Mouse (Mus musculus) G1E (cell line): Measurements from ENCODE around the gene Pcca. TPM values are rescaled to one million over a fixed set of nuclear protein-coding genes. Genes with fewer than 3 reads are reported as not detected.

Experiments
- ATAC-seq: 2 replicates; pipeline ENCODE4 v1.8.0; 2016; ENCODE audit warnings: mild to moderate bottlenecking; ENCODE audit not compliant: insufficient number of reproducible peaks, poor library complexity, low FRiP score, severe bottlenecking; ENCODE audit errors: extremely low read depth
- DNase-seq: peaks from one replicate; pipeline ENCODE4 v3.0.0; 2012; ENCODE audit warnings: low spot score
- H3K27me3 ChIP-seq: 2 replicates; pipeline ENCODE4 v1.6.1; 2012; ENCODE audit warnings: mild to moderate bottlenecking, low read length, inconsistent platforms; ENCODE audit not compliant: insufficient read depth
- H3K36me3 ChIP-seq: replicated peaks from 2 replicates; pipeline ENCODE3; 2012; ENCODE audit warnings: mild to moderate bottlenecking, inconsistent platforms
- H3K4me1 ChIP-seq: 2 replicates; pipeline ENCODE4 v1.6.1; 2012; ENCODE audit warnings: low read depth, low read length, inconsistent platforms, mixed read lengths; ENCODE audit not compliant: insufficient read depth
- H3K4me3 ChIP-seq: 2 replicates; pipeline ENCODE4 v1.5.1; 2012; ENCODE audit warnings: low read depth, mild to moderate bottlenecking, inconsistent platforms, low read length, moderate library complexity, mixed read lengths
- H3K9me3 ChIP-seq: replicated peaks from 2 replicates; pipeline ENCODE4 v1.6.1; 2012; ENCODE audit warnings: inconsistent platforms
- CTCF ChIP-seq: IDR thresholded peaks from 2 replicates; pipeline ENCODE4 v1.5.1; 2012; ENCODE audit warnings: low read depth, low read length, inconsistent platforms, mixed read lengths
- GATA1 ChIP-seq: IDR thresholded peaks from 2 replicates; pipeline ENCODE4 v1.6.1; 2012; ENCODE audit warnings: borderline replicate concordance, low read length, inconsistent platforms, mixed read lengths
- GATA2 ChIP-seq: IDR thresholded peaks from 2 replicates; pipeline ENCODE4 v1.6.1; 2012; ENCODE audit warnings: low read depth, low read length, inconsistent platforms, borderline replicate concordance
- POLR2AphosphoS5 ChIP-seq: IDR thresholded peaks from 2 replicates; pipeline ENCODE4 v1.6.1; 2012; ENCODE audit warnings: low read depth, low read length, inconsistent platforms; ENCODE audit not compliant: insufficient replicate concordance
- TAL1 ChIP-seq: conservative IDR thresholded peaks from 2 replicates; pipeline ENCODE4 v1.6.1; 2012; ENCODE audit warnings: low read depth, low read length, inconsistent platforms, mixed read lengths
- polyA plus RNA-seq: library from polyadenylated mRNA; stranded (reverse); fragments of >175 nt; gene quantifications from 2 replicates; pipeline ENCODE4 v1.2.3, GENCODE M21; 2012
- total RNA-seq, 2 experiments: library from RNA; stranded (forward) in 1 of 2; stranded (reverse) in 1 of 2; fragments of 200-1000 nt in 1 of 2; fragments of >200 nt in 1 of 2; fragmentation: Nextera tagmentation in 1 of 2; gene quantifications; 2 replicates each; pipeline ENCODE4 v1.2.3; 2014 to 2017

The Pcca gene
- total and polyA plus RNA-seq, 3 experiments, result 15.3 to 67.0 (median 65.8) TPM

- ATAC-seq (no peak), DNase-seq (no peak)
Measured at GRCm38 (mm10) chr14:122649336-122649950, 115.3 kb downstream of the Pcca start.

GRCm38 (mm10) chr14:122651681-122652080 is 117.6 kb downstream of the Pcca start:
- Histone ChIP-seq H3K4me1 (no peaks in the 10 kb centered on the region), H3K4me3 (no peak overlapping the region), H3K27me3 (no peaks in the 10 kb centered on the region), H3K9me3 (no peaks in the 10 kb centered on the region), H3K36me3 (peaks cover 15% of the 10 kb centered on the region)
- ATAC-seq, result no peak
- DNase-seq, result no peak
- no peak for TF ChIP-seq GATA1
- no peak for TF ChIP-seq POLR2AphosphoS5
- no peak for TF ChIP-seq GATA2
- TF ChIP-seq TAL1, result no peak
- no peak for TF ChIP-seq CTCF

More at GRCm38 (mm10) chr14:122649336-122649950, 115.3 kb downstream of the Pcca start:
- H3K27me3 ChIP-seq, result no peaks in the 10 kb centered on the region
- no peak for TF ChIP-seq POLR2AphosphoS5
- TF ChIP-seq GATA1, result no peak
- no peaks in the 10 kb centered on the region for H3K4me1 ChIP-seq
- H3K4me3 ChIP-seq, result no peak overlapping the region
- H3K36me3 ChIP-seq, result peaks cover 12% of the 10 kb centered on the region
- H3K9me3 ChIP-seq, result no peaks in the 10 kb centered on the region

- peaks cover 5% of the 10 kb centered on the region for H3K36me3 ChIP-seq
- no peaks in the 10 kb centered on the region for H3K9me3 ChIP-seq
- H3K4me1 ChIP-seq, result no peaks in the 10 kb centered on the region
- no peak for ATAC-seq
- TF ChIP-seq POLR2AphosphoS5 (no peak), TAL1 (no peak)
- H3K4me3 ChIP-seq, result no peak overlapping the region
- DNase-seq, result no peak
- no peaks in the 10 kb centered on the region for H3K27me3 ChIP-seq
Measured at GRCm38 (mm10) chr14:122675661-122676060, 141.5 kb downstream of the Pcca start.

GRCm38 (mm10) chr14:122683645-122684044 is 149.5 kb downstream of the Pcca start:
- DNase-seq (no peak), ATAC-seq (no peak)
- Histone ChIP-seq H3K4me3 (no peak overlapping the region), H3K4me1 (0 out of 2 replicates have a peak, but pooled peaks cover 3% of the 10 kb centered on the region), H3K9me3 (no peaks in the 10 kb centered on the region), H3K27me3 (no peaks in the 10 kb centered on the region), H3K36me3 (peaks cover 15% of the 10 kb centered on the region)
- TF ChIP-seq GATA2, result no peak
- no peak for TF ChIP-seq TAL1
- TF ChIP-seq POLR2AphosphoS5, result no peak
- no peak for TF ChIP-seq CTCF
- TF ChIP-seq GATA1, result no peak

- ATAC-seq (no peak), DNase-seq (no peak)
- Histone ChIP-seq H3K4me1 (0 out of 2 replicates have a peak, but pooled peaks cover 3% of the 10 kb centered on the region), H3K36me3 (peaks cover 16% of the 10 kb centered on the region), H3K9me3 (no peaks in the 10 kb centered on the region), H3K4me3 (no peak overlapping the region), H3K27me3 (no peaks in the 10 kb centered on the region)
- no peak for TF ChIP-seq POLR2AphosphoS5
- TF ChIP-seq CTCF, result no peak
- no peak for TF ChIP-seq GATA1
- TF ChIP-seq TAL1, result no peak
- TF ChIP-seq GATA2, result no peak
Measured at GRCm38 (mm10) chr14:122684250-122684649, 150.1 kb downstream of the Pcca start.

- DNase-seq (no peak), ATAC-seq (no peak)
- H3K36me3 ChIP-seq, result peaks cover 17% of the 10 kb centered on the region
- no peak overlapping the region for H3K4me3 ChIP-seq
- H3K4me1 ChIP-seq, result 0 out of 2 replicates have a peak, but pooled peaks cover 3% of the 10 kb centered on the region
- TF ChIP-seq CTCF (no peak), GATA1 (no peak), TAL1 (no peak), GATA2 (no peak), POLR2AphosphoS5 (no peak)
- H3K27me3 ChIP-seq, result no peaks in the 10 kb centered on the region
- no peaks in the 10 kb centered on the region for H3K9me3 ChIP-seq
Measured at GRCm38 (mm10) chr14:122684811-122685210, 150.7 kb downstream of the Pcca start.

GRCm38 (mm10) chr14:122687398-122687797 is 153.3 kb downstream of the Pcca start:
- Histone ChIP-seq H3K36me3 (peaks cover 22% of the 10 kb centered on the region), H3K4me3 (no peak overlapping the region), H3K4me1 (peaks cover 7% of the 10 kb centered on the region), H3K9me3 (no peaks in the 10 kb centered on the region), H3K27me3 (no peaks in the 10 kb centered on the region)
- TF ChIP-seq POLR2AphosphoS5, result no peak
- no peak for TF ChIP-seq GATA2
- TF ChIP-seq GATA1, result no peak
- TF ChIP-seq TAL1, result no peak
- ATAC-seq, result no peak
- DNase-seq, result no peak
